ENCODE assay signal across 13 mouse cellular contexts in genomic region chr3:150352139-150352725, GRCm38 (mm10).
DNase-seq lines count a peak whose midpoint lies in the region; ATAC-seq lines count a peak whose summit lies in the region.
"Had no signal": no experiment of that assay in that cellular context is flagged by ENCODE, and none has a peak within 500 bp of the region (broad histone marks: within the 10 kb centered on the region; RNA-seq: fewer than 3 reads in every experiment).

No protein-coding gene starts in this region.

- no peaks in the 10 kb centered on the region for H3K4me1 ChIP-seq in embryonic facial prominence, embryonic 11.5 days (ENCODE audit: control insufficient read depth, insufficient read depth, low read length)
- no peaks in the 10 kb centered on the region for H3K4me1 ChIP-seq in midbrain, embryonic 13.5 days (replicated peaks)
- H3K4me1 ChIP-seq: heart, embryonic 15.5 days; limb, embryonic 12.5 days had no signal

- no peaks in the 10 kb centered on the region for H3K27me3 ChIP-seq in embryonic facial prominence, embryonic 11.5 days (ENCODE audit: control insufficient read depth, insufficient read depth, low read length)
- H3K27me3 ChIP-seq in midbrain, embryonic 13.5 days, result no peaks in the 10 kb centered on the region
- H3K27me3 ChIP-seq: heart, embryonic 15.5 days; limb, embryonic 12.5 days had no signal

- H3K36me3 ChIP-seq in embryonic facial prominence, embryonic 11.5 days (replicated peaks; ENCODE audit: control insufficient read depth, insufficient read depth, low read depth, low read length), result no peaks in the 10 kb centered on the region
- H3K36me3 ChIP-seq in midbrain, embryonic 13.5 days, result no peaks in the 10 kb centered on the region
- H3K36me3 ChIP-seq: heart, embryonic 15.5 days; limb, embryonic 12.5 days had no signal

- H3K9me3 ChIP-seq in embryonic facial prominence, embryonic 11.5 days (replicated peaks; ENCODE audit: control insufficient read depth, low read length), result no peaks in the 10 kb centered on the region
- no peaks in the 10 kb centered on the region for H3K9me3 ChIP-seq in midbrain, embryonic 13.5 days
- H3K9me3 ChIP-seq: heart, embryonic 15.5 days; limb, embryonic 12.5 days had no signal

- no peak overlapping the region for H3K9ac ChIP-seq in embryonic facial prominence, embryonic 11.5 days (replicated peaks; ENCODE audit: low read length)
- no peak overlapping the region for H3K9ac ChIP-seq in midbrain, embryonic 13.5 days (replicated peaks)
- H3K9ac ChIP-seq: heart, embryonic 15.5 days; limb, embryonic 12.5 days had no signal

- DNase-seq in embryo, embryonic 10.5 days (ENCODE audit: low spot score), result peak; percentile 28
- DNase-seq in embryo, embryonic 10 days (ENCODE audit: low spot score), result no peak
- DNase-seq in embryonic facial prominence, embryonic 11.5 days (ENCODE audit: low spot score), result peak; percentile 8
- peak; percentile 59 to 81 for DNase-seq in kidney, adult 8-10 months
- DNase-seq in heart, adult 11 months, result no peak
- no peak for DNase-seq in gastrocnemius, postnatal 4 days (ENCODE audit: low spot score in 2 of 2)
- DNase-seq in yolk sac, embryonic 10.5 days (ENCODE audit: low spot score), result no peak
- DNase-seq: adrenal gland, postnatal 36 days; B cell, adult 2 months; lung, postnatal 36 days had no signal

- WGBS in embryonic facial prominence, embryonic 11.5 days, result 28% methylated on average over 9 of the region's 9 CpGs
- WGBS in midbrain, embryonic 13.5 days, result 25% methylated on average over 9 of the region's 9 CpGs

- no peak; the same call in 1 of the 2 replicates for ATAC-seq in embryonic facial prominence, embryonic 11.5 days (replicated peaks; ENCODE audit: insufficient number of reproducible peaks, low FRiP score, low TSS enrichment, low read depth)
- peak; percentile 56; the same call in 1 of the 2 replicates for ATAC-seq in midbrain, embryonic 13.5 days

- H3K27ac ChIP-seq in embryonic facial prominence, embryonic 11.5 days (replicated peaks; ENCODE audit: low read depth, low read length), result no peak overlapping the region
- H3K27ac ChIP-seq in midbrain, embryonic 13.5 days, result no peak overlapping the region
- H3K27ac ChIP-seq: heart, embryonic 15.5 days; limb, embryonic 12.5 days had no signal

- H3K4me2 ChIP-seq in embryonic facial prominence, embryonic 11.5 days (ENCODE audit: low read depth, low read length), result no peak overlapping the region
- no peak overlapping the region for H3K4me2 ChIP-seq in midbrain, embryonic 13.5 days (replicated peaks)
- H3K4me2 ChIP-seq: heart, embryonic 15.5 days; limb, embryonic 12.5 days had no signal

- no peak overlapping the region for H3K4me3 ChIP-seq in embryonic facial prominence, embryonic 11.5 days (ENCODE audit: low read depth, low read length)
- no peak overlapping the region for H3K4me3 ChIP-seq in midbrain, embryonic 13.5 days (replicated peaks)
- H3K4me3 ChIP-seq: heart, embryonic 15.5 days; limb, embryonic 12.5 days had no signal

Comparison
In these comparisons a context has a peak if more than half of its experiments do, and no peak if none do; other contexts are left out.
1. DNase-seq: peak in embryo, embryonic 10.5 days (single experiment), embryonic facial prominence, embryonic 11.5 days (single experiment) and kidney, adult 8-10 months (2 of 2); none in embryo, embryonic 10 days (single experiment), heart, adult 11 months (single experiment), gastrocnemius, postnatal 4 days (0 of 2) and yolk sac, embryonic 10.5 days (single experiment).